In the genomic region with DNA sequence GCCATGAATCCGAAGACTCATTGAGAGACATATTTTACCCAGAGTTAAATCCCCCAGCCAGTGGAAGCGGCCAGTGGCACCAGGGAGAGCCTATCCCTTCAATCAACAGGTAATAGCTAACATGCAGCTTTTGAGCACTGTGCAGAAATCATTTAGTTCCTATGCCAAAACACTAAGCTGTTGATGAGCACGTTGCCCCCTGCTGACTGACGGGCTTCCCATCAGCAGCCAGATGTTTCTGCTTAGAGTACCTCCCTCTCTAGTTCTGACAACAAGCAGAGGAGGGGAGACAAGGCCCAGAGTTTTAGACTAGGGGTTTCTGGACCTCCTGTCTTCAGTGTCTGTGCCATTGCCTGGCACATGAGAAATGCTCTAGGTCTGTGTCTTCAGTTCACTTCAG, we compare ENCODE assay signal across 18 mouse cellular contexts.
A peak's percentile ranks its signal among the peaks of the same experiment; 100 is the strongest.
DNase-seq lines count a peak whose midpoint lies in the region; ATAC-seq and TF ChIP-seq lines count a peak whose summit lies in the region.
"Had no signal": no experiment of that assay in that cellular context is flagged by ENCODE, and none has a peak within 500 bp of the region (broad histone marks: within the 10 kb centered on the region; RNA-seq: fewer than 3 reads in every experiment).

No protein-coding gene starts in this region.

- WGBS in kidney, postnatal 0 days, result 56% methylated on average over 4 of the region's 4 CpGs
- WGBS in limb, embryonic 13.5 days, result 27% methylated on average over 4 of the region's 4 CpGs

- no peak for DNase-seq in kidney, postnatal 0 days (ENCODE audit: low spot score)
- DNase-seq in kidney, adult 11 months, result no peak
- peak; percentile 16 for DNase-seq in CH12.LX (ENCODE audit: extremely low read depth)
- peak; percentile 67 for DNase-seq in embryo, embryonic 10 days (ENCODE audit: low spot score)
- DNase-seq in ovary, postnatal 36 days (ENCODE audit: low spot score), result no peak
- DNase-seq: cerebellum, adult 11 months; cerebellum, postnatal 36 days; heart, adult 18-20 months; layer of hippocampus, adult 9-11 months; right cerebral cortex, postnatal 14 days; thymus, postnatal 4 days had no signal

- in situ Hi-C loops in CH12.LX (cut with MboI; ENCODE audit: low pct_ligation_motif_present, low pct_unique_long_range_greater_than_20kb, low sequenced_read_pairs), result no loop called here

- no peak for TF ChIP-seq POLR2A in CH12.LX (IDR thresholded peaks at IDR 0.05; ENCODE audit: low read depth, low read length)

- no peaks in the 10 kb centered on the region for H3K27me3 ChIP-seq in kidney, postnatal 0 days (ENCODE audit: insufficient read depth, low read length)
- no peaks in the 10 kb centered on the region for H3K27me3 ChIP-seq in CH12.LX (replicated peaks)
- H3K27me3 ChIP-seq in limb, embryonic 13.5 days, result no peaks in the 10 kb centered on the region; the same call in 1 of the 2 replicates
- H3K27me3 ChIP-seq: forebrain, embryonic 15.5 days; liver, embryonic 15.5 days; midbrain, embryonic 15.5 days had no signal

- no peak overlapping the region for H3K9ac ChIP-seq in kidney, postnatal 0 days (ENCODE audit: low read depth, low read length)
- no peak overlapping the region for H3K9ac ChIP-seq in CH12.LX (ENCODE audit: insufficient read depth, low read depth)
- no peak overlapping the region for H3K9ac ChIP-seq in limb, embryonic 13.5 days
- H3K9ac ChIP-seq: forebrain, embryonic 15.5 days; liver, embryonic 15.5 days; midbrain, embryonic 15.5 days had no signal

- H3K4me1 ChIP-seq in kidney, postnatal 0 days (replicated peaks; ENCODE audit: insufficient read depth, low read length), result no peaks in the 10 kb centered on the region
- H3K4me1 ChIP-seq in CH12.LX (ENCODE audit: control insufficient read depth in 1 of 2, insufficient read depth in 2 of 2), result peaks cover 0 to 8% of the 10 kb centered on the region in 2 experiments; a peak in 1 of 4 replicates
- H3K4me1 ChIP-seq in limb, embryonic 13.5 days, result peaks cover 31% of the 10 kb centered on the region
- H3K4me1 ChIP-seq: forebrain, embryonic 15.5 days; liver, embryonic 15.5 days; midbrain, embryonic 15.5 days had no signal

- dilution Hi-C loops in CH12.LX (cut with MboI; ENCODE audit: extremely low pct_ligation_motif_present, extremely low pct_unique_long_range_greater_than_20kb, low sequenced_read_pairs), result no loop called here

- H3K9me3 ChIP-seq in kidney, postnatal 0 days (replicated peaks; ENCODE audit: low read length), result no peaks in the 10 kb centered on the region
- no peaks in the 10 kb centered on the region for H3K9me3 ChIP-seq in CH12.LX (replicated peaks; ENCODE audit: low read length)
- no peaks in the 10 kb centered on the region for H3K9me3 ChIP-seq in limb, embryonic 13.5 days
- H3K9me3 ChIP-seq: forebrain, embryonic 15.5 days; liver, embryonic 15.5 days; midbrain, embryonic 15.5 days had no signal

- no peak overlapping the region for H3K27ac ChIP-seq in kidney, postnatal 0 days
- no peak overlapping the region for H3K27ac ChIP-seq in CH12.LX (ENCODE audit: insufficient read depth, low read depth)
- no peak overlapping the region for H3K27ac ChIP-seq in limb, embryonic 13.5 days
- H3K27ac ChIP-seq: forebrain, embryonic 15.5 days; liver, embryonic 15.5 days; macrophage; midbrain, embryonic 15.5 days had no signal

- TF ChIP-seq RAD21 in CH12.LX (IDR thresholded peaks at IDR 0.05; ENCODE audit: low read depth, low read length), result no peak

- no peak for ATAC-seq in kidney, postnatal 0 days (replicated peaks; ENCODE audit: low FRiP score, low read depth)
- ATAC-seq in limb, embryonic 13.5 days (ENCODE audit: low FRiP score, low read depth), result 0 out of 2 replicates have a peak, but pooled peaks have one; percentile 36
- no peak for ATAC-seq in cerebellum, adult (ENCODE audit: insufficient number of reproducible peaks, low FRiP score, low TSS enrichment)
- ATAC-seq: CD4-positive, CD25-positive, alpha-beta regulatory T cell, adult 4 months; forebrain, embryonic 15.5 days; midbrain, embryonic 15.5 days had no signal

- TF ChIP-seq CTCF in kidney, postnatal 0 days (IDR thresholded peaks at IDR 0.05; ENCODE audit: low read depth), result peak; percentile 28; the same call in 1 of the 2 replicates
- peak in 1 of 2 experiments; percentile 15; a peak in 1 of 4 replicates for TF ChIP-seq CTCF in CH12.LX (conservative IDR thresholded peaks at IDR 0.05 in 1 of 2, IDR thresholded peaks at IDR 0.05 in 1 of 2; ENCODE audit: low read depth in 2 of 2, low read length in 2 of 2)

- H3K4me2 ChIP-seq in kidney, postnatal 0 days (ENCODE audit: low read length), result no peak overlapping the region
- H3K4me2 ChIP-seq in CH12.LX (ENCODE audit: insufficient read depth, low read depth, poor library complexity, severe bottlenecking), result no peak overlapping the region
- H3K4me2 ChIP-seq in limb, embryonic 13.5 days (replicated peaks), result no peak overlapping the region
- H3K4me2 ChIP-seq: forebrain, embryonic 15.5 days; liver, embryonic 15.5 days; midbrain, embryonic 15.5 days had no signal

- H3K36me3 ChIP-seq in kidney, postnatal 0 days (ENCODE audit: insufficient read depth, low read length), result no peaks in the 10 kb centered on the region
- H3K36me3 ChIP-seq in CH12.LX (replicated peaks in 1 of 2; ENCODE audit: control insufficient read depth in 1 of 2, insufficient read depth in 1 of 2, low read length in 1 of 2), result no peaks in the 10 kb centered on the region
- H3K36me3 ChIP-seq in limb, embryonic 13.5 days, result no peaks in the 10 kb centered on the region
- H3K36me3 ChIP-seq: forebrain, embryonic 15.5 days; liver, embryonic 15.5 days; midbrain, embryonic 15.5 days had no signal

- H3K79me2 ChIP-seq in CH12.LX (replicated peaks; ENCODE audit: control insufficient read depth, extremely low read depth, insufficient read depth, poor library complexity, severe bottlenecking), result no peaks in the 10 kb centered on the region

- H3K4me3 ChIP-seq in kidney, postnatal 0 days (replicated peaks; ENCODE audit: low read depth, low read length), result no peak overlapping the region
- H3K4me3 ChIP-seq in CH12.LX (replicated peaks in 1 of 3; ENCODE audit: low read depth in 2 of 3, low read length in 2 of 3, poor library complexity in 1 of 3), result no peak overlapping the region
- H3K4me3 ChIP-seq in limb, embryonic 13.5 days, result no peak overlapping the region
- H3K4me3 ChIP-seq: forebrain, embryonic 15.5 days; liver, embryonic 15.5 days; midbrain, embryonic 15.5 days had no signal

- TF ChIP-seq EP300 in CH12.LX (IDR thresholded peaks at IDR 0.05; ENCODE audit: low read length), result no peak

TF ChIP-seq in CH12.LX, 34 proteins besides CTCF, POLR2A, EP300 and RAD21:
- TF ChIP-seq ZC3H11A (IDR thresholded peaks at IDR 0.05; ENCODE audit: low read depth, low read length) (no peak), ELF1 (IDR thresholded peaks at IDR 0.05; ENCODE audit: low read depth, low read length) (no peak), GABPA (IDR thresholded peaks at IDR 0.05; ENCODE audit: insufficient replicate concordance, low read depth, low read length) (no peak), ZMIZ1 (IDR thresholded peaks at IDR 0.05; ENCODE audit: low read depth, low read length) (no peak), MEF2A (IDR thresholded peaks at IDR 0.05; ENCODE audit: borderline replicate concordance, low read depth, low read length) (no peak), JUND (conservative IDR thresholded peaks at IDR 0.05; ENCODE audit: low read depth, low read length) (no peak), KAT2A (IDR thresholded peaks at IDR 0.05; ENCODE audit: insufficient replicate concordance, low read length) (no peak), ZKSCAN1 (IDR thresholded peaks at IDR 0.05; ENCODE audit: borderline replicate concordance, low read depth, low read length) (no peak), PAX5 (IDR thresholded peaks at IDR 0.05; ENCODE audit: low read length) (no peak), MYC (IDR thresholded peaks at IDR 0.05; ENCODE audit: low read depth, low read length) (no peak), E2F4 (IDR thresholded peaks at IDR 0.05; ENCODE audit: insufficient replicate concordance, low read depth, low read length) (no peak), MAX (IDR thresholded peaks at IDR 0.05; ENCODE audit: low read length) (no peak), IRF4 (IDR thresholded peaks at IDR 0.05; ENCODE audit: low read depth, low read length) (no peak), NELFE (IDR thresholded peaks at IDR 0.05; ENCODE audit: low read depth, low read length) (no peak)
TF ChIP-seq in CH12.LX: peak in this region for 0.

Comparison
In these comparisons a context has a peak if more than half of its experiments do, and no peak if none do; other contexts are left out.
1. DNase-seq: peak in CH12.LX (single experiment) and embryo, embryonic 10 days (single experiment); none in kidney, postnatal 0 days (single experiment), kidney, adult 11 months (single experiment) and ovary, postnatal 36 days (single experiment).